Mouse (Mus musculus): Measurements from ENCODE around the gene Pbx2. TPM values are rescaled to one million over a fixed set of nuclear protein-coding genes. Genes with fewer than 3 reads are reported as not detected.

The Pbx2 gene
- polyA plus RNA-seq, 1 experiment from 2014 or later: 17.9 TPM

DNA sequence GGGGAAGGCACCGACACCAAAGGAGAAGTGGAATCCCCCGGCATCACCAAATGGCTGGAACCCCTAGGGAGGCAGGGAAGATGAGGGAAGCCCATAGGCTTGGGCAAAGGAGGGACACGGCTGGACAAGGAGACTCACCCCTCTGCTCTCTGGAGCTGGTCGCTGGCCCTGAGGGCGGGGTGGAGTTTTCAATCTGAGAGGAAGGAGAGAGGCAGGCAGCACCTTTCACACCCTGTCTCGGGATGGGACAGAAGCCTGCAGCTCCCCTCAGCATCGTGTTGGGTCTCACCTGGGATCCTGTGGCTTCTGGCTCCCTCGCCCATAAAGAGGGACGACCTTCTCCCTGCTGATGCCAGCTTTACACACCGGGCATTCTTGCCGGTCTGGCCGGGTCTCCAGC is 10.7 kb downstream of the Pbx2 start:
- WGBS: 90% methylated on average over 12 of the region's 12 CpGs
- Histone ChIP-seq H3K4me1 (replicated peaks; ENCODE audit: control insufficient read depth, insufficient read depth, low read length) (peaks cover 20% of the 10 kb centered on the region), H3K4me2 (ENCODE audit: low read depth, low read length, severe bottlenecking) (no peak overlapping the region), H3K27ac (ENCODE audit: low read depth, low read length) (no peak overlapping the region), H3K9me3 (ENCODE audit: control insufficient read depth, low read length) (no peaks in the 10 kb centered on the region), H3K27me3 (ENCODE audit: control insufficient read depth, insufficient read depth, low read length) (no peaks in the 10 kb centered on the region), H3K4me3 (ENCODE audit: low read depth, low read length) (no peak overlapping the region), H3K9ac (ENCODE audit: low read length) (no peak overlapping the region), H3K36me3 (ENCODE audit: control insufficient read depth, insufficient read depth, low read length) (peaks cover 4% of the 10 kb centered on the region; the same call in 1 of the 2 replicates)
- no peak for ATAC-seq (replicated peaks; ENCODE audit: low FRiP score)
- DNase-seq (ENCODE audit: low spot score): no peak

DNA sequence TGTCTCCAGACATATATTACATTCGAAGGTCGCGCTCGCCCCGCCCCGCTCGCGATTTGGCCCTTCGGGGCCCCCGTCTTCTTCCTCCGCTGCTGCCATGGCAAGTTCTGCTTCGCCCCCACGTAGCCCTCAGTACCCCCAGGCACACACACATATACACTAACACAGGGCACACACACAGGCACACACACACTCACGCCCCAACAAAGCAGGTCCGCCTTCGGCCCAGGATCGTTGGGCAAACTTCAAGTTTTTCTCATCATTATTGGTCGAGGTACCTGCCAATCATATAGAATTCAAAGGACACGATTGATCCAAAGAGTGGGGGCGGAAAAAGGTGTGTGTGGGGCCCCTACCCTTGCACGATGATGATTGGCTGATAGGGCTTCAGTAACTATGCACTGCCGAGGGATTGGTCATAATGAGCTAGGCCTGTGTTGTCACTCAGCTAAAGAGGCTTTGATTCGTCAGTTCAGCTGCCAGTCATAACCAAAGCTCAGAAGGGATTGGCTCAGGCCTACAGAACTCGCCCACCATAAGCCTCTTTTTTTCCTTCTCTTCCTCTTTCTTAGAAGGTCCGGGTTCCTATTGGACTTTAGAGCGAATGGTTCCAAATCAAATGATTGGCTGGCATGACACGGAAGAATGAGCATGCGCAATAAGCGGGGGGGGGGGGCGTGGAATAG is 12.5 kb downstream of the Pbx2 start, which contains the start of gene Rnf5:
Gene Rnf5, minus strand, starts transcription at position 316 of the 686 bp plus-strand sequence.
- Histone ChIP-seq H3K27ac (ENCODE audit: low read depth, low read length) (peak within 1 kb of the TSS; percentile 87), H3K4me2 (ENCODE audit: low read depth, low read length, severe bottlenecking) (peak within 1 kb of the TSS; percentile 97), H3K4me1 (replicated peaks; ENCODE audit: control insufficient read depth, insufficient read depth, low read length) (peaks cover 23% of the 10 kb centered on the region), H3K4me3 (ENCODE audit: low read depth, low read length) (peak within 1 kb of the TSS; percentile 98), H3K27me3 (ENCODE audit: control insufficient read depth, insufficient read depth, low read length) (no peaks in the 10 kb centered on the region), H3K9ac (ENCODE audit: low read length) (peak within 1 kb of the TSS; percentile 94), H3K36me3 (ENCODE audit: control insufficient read depth, insufficient read depth, low read length) (peaks cover 4% of the 10 kb centered on the region; the same call in 1 of the 2 replicates), H3K9me3 (ENCODE audit: control insufficient read depth, low read length) (no peaks in the 10 kb centered on the region)
- WGBS: under 1% methylated on average over 30 of the region's 30 CpGs
- DNase-seq (ENCODE audit: low spot score) (no peak), ATAC-seq (replicated peaks; ENCODE audit: low FRiP score) (peak; percentile 96)

DNA sequence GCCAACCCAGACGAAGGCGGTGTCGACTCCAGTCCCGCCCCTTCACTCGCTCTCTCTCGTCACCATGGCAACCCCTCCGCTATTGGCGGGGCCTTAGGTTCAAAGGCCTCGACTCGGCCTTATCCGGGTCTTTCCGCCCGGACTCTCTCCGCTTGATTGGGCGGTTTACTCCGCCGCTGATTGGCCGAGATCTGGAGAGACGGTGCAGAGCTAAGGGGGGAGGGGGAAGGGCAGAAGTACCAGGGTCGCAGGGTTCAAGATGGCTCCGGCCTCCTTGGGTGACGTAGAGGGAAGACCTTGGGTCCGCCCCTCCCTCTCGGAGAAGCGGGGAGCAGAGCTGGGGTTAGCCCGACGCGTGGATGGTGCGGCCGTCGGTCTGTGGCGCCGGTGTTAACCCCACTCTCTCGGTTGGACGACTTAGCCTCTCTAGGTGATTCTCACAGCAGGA is 13.0 kb downstream of the Pbx2 start, which contains the start of gene Agpat1:
Gene Agpat1, plus strand, starts transcription at position 202 of the 448 bp plus-strand sequence.
- no peaks in the 10 kb centered on the region for H3K27me3 ChIP-seq (ENCODE audit: control insufficient read depth, insufficient read depth, low read length)
- H3K9ac ChIP-seq (ENCODE audit: low read length): peak within 1 kb of the TSS; percentile 94
- no peaks in the 10 kb centered on the region for H3K9me3 ChIP-seq (ENCODE audit: control insufficient read depth, low read length)
- peak within 1 kb of the TSS; percentile 87 for H3K27ac ChIP-seq (ENCODE audit: low read depth, low read length)
- H3K4me3 ChIP-seq (ENCODE audit: low read depth, low read length): peak within 1 kb of the TSS; percentile 98
- DNase-seq (ENCODE audit: low spot score) (peak; percentile 99), ATAC-seq (replicated peaks; ENCODE audit: low FRiP score) (peak; percentile 87)
- H3K4me1 ChIP-seq (replicated peaks; ENCODE audit: control insufficient read depth, insufficient read depth, low read length): peaks cover 23% of the 10 kb centered on the region
- H3K36me3 ChIP-seq (ENCODE audit: control insufficient read depth, insufficient read depth, low read length): peaks cover 4% of the 10 kb centered on the region; the same call in 1 of the 2 replicates
- 0% methylated on average over 32 of the region's 35 CpGs for WGBS
- peak within 1 kb of the TSS; percentile 97 for H3K4me2 ChIP-seq (ENCODE audit: low read depth, low read length, severe bottlenecking)

DNA sequence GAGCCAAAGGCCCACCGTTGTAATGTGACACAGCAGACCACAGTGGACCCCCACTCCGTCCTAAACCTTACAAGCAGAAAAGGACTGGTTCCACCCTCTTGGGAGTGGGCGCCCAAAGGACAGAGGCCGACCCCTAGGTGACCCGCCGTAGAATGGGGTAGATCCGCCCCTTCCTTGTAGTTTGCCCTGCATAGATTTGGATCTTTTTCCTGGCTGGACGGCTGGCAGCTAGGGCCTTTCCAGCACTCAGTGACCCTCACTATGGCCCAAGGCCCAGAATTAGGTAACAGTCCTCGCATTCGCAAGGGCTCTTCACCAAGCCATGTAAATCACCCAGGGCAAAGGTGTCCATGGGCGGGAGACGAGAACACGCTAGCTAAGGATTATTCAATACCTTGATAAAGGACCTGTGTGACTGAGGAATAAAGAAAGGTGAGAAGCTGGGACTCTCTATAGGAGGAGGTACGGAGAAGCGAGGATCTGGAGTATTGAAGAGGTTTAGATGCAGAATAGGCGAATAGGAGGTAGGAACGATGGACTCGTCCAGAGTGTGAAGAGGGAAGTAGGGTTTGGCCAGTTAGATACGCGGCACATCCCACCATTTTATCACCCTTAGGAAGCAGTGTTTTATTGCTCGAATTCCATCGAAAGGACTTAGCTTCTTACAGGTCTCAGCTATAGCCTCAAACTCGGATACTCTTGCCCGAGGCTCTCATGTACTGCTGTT is 13.6 kb downstream of the Pbx2 start:
- DNase-seq (ENCODE audit: low spot score): no peak
- H3K4me3 ChIP-seq (ENCODE audit: low read depth, low read length): peak overlapping the region; percentile 98
- H3K9ac ChIP-seq (ENCODE audit: low read length): peak overlapping the region; percentile 94
- peaks cover 23% of the 10 kb centered on the region for H3K4me1 ChIP-seq (replicated peaks; ENCODE audit: control insufficient read depth, insufficient read depth, low read length)
- H3K27me3 ChIP-seq (ENCODE audit: control insufficient read depth, insufficient read depth, low read length): no peaks in the 10 kb centered on the region
- H3K4me2 ChIP-seq (ENCODE audit: low read depth, low read length, severe bottlenecking): peak overlapping the region; percentile 97
- peak overlapping the region; percentile 87 for H3K27ac ChIP-seq (ENCODE audit: low read depth, low read length)
- WGBS: 19% methylated on average over 24 of the region's 24 CpGs
- H3K36me3 ChIP-seq (ENCODE audit: control insufficient read depth, insufficient read depth, low read length): peaks cover 4% of the 10 kb centered on the region; the same call in 1 of the 2 replicates
- ATAC-seq (replicated peaks; ENCODE audit: low FRiP score): no peak
- H3K9me3 ChIP-seq (ENCODE audit: control insufficient read depth, low read length): no peaks in the 10 kb centered on the region

DNA sequence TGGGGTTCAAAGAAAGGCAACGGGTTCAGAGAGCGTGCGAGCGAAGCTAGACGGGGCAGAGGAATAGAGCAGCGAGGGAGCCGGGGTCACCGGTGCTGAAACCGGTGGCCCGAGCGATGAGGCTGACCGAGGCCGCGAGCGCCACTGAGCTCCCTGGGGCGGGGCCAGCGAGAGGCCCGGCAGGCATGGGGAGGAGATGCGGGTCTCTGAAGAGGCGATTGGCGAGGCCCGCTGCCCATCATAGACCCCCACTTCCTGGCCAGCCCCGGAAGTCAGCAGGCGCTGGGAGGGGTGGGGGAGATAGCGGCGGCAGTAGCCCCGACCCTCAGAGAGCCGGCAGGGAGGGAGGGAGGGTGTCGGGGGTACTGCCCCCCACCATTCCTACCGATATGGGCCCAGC is 14.5 kb downstream of the Pbx2 start:
- ATAC-seq (replicated peaks; ENCODE audit: low FRiP score) (peak; percentile 60), DNase-seq (ENCODE audit: low spot score) (peak; percentile 97)
- peak overlapping the region; percentile 98 for H3K4me3 ChIP-seq (ENCODE audit: low read depth, low read length)
- peaks cover under 1% of the 10 kb centered on the region; the same call in 1 of the 2 replicates for H3K36me3 ChIP-seq (ENCODE audit: control insufficient read depth, insufficient read depth, low read length)
- H3K4me1 ChIP-seq (replicated peaks; ENCODE audit: control insufficient read depth, insufficient read depth, low read length): peaks cover 23% of the 10 kb centered on the region
- no peaks in the 10 kb centered on the region for H3K9me3 ChIP-seq (ENCODE audit: control insufficient read depth, low read length)
- no peaks in the 10 kb centered on the region for H3K27me3 ChIP-seq (ENCODE audit: control insufficient read depth, insufficient read depth, low read length)
- H3K27ac ChIP-seq (ENCODE audit: low read depth, low read length): peak overlapping the region; percentile 87
- WGBS: 0% methylated on average over 26 of the region's 30 CpGs
- H3K4me2 ChIP-seq (ENCODE audit: low read depth, low read length, severe bottlenecking): peak overlapping the region; percentile 97
- peak overlapping the region; percentile 94 for H3K9ac ChIP-seq (ENCODE audit: low read length)

DNA sequence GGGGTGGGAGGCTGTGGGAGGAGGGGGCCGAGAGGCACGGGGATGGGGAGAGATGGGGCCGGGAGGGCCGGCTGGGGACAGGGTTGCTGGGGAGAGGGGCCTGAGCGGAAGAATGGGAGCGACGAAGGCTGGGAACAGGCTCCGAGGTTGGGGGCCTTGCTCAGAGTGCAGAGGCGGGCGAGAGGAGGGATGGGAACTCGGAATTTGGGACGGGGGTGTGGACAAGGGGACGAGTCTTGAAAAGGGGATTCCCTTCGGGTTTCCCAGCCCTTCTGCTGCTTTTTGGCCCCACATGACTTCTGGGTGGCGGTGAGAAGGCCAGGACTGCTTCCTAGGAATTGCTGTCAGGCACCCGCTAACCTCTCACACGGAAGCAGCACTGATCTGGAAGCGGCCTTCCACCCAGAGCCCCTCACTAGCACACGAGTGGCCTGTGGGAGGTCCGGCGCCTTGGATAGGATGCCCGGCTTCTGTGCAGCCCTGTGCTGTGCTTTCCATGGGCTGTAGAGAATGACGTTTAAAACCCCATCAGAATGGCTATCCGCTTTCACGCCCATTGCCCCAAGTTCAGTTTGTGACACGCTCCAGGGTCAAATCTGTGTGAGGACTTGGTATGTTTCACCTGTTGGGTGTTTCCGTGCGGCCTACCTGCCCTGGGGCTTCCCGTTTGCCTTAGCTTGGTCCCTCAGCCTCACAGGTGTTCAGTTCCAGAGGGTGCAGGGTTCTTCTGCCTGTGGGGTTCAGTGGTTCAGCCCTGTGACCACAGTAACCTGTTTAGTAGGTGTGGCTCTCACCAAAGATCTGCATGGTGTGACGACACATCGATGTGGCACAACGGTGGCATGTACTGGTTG is 15.3 kb downstream of the Pbx2 start:
- peak overlapping the region; percentile 75 for H3K27ac ChIP-seq (ENCODE audit: low read depth, low read length)
- no peaks in the 10 kb centered on the region for H3K27me3 ChIP-seq (ENCODE audit: control insufficient read depth, insufficient read depth, low read length)
- H3K9me3 ChIP-seq (ENCODE audit: control insufficient read depth, low read length): no peaks in the 10 kb centered on the region
- peaks cover 6% of the 10 kb centered on the region; the same call in 1 of the 2 replicates for H3K36me3 ChIP-seq (ENCODE audit: control insufficient read depth, insufficient read depth, low read length)
- H3K4me1 ChIP-seq (replicated peaks; ENCODE audit: control insufficient read depth, insufficient read depth, low read length): peaks cover 23% of the 10 kb centered on the region
- DNase-seq (ENCODE audit: low spot score) (no peak), ATAC-seq (replicated peaks; ENCODE audit: low FRiP score) (no peak)
- H3K4me3 ChIP-seq (ENCODE audit: low read depth, low read length): peak overlapping the region; percentile 98
- peak overlapping the region; percentile 97 for H3K4me2 ChIP-seq (ENCODE audit: low read depth, low read length, severe bottlenecking)
- peak overlapping the region; percentile 94 for H3K9ac ChIP-seq (ENCODE audit: low read length)
- WGBS: 18% methylated on average over 32 of the region's 32 CpGs

DNA sequence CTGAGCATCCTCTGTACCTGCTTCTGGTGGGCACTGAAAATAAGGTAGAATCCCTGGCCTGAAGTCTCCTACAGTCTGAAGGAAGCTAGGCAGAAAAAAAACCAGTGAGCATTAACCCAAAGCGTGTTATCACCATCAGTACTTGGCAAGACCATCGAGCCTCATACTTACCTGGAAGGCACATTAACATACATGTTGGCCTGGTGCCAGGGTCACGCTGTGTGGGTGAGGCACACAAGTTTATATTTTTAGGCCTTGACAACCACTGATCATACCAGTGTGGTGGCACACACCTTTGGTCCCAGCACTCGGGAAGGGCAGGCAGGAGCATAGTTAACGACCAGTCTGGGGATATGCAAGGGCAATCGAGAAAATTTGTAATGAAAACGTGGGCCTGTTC is 16.9 kb downstream of the Pbx2 start:
- Histone ChIP-seq H3K4me3 (ENCODE audit: low read depth, low read length) (no peak overlapping the region), H3K4me1 (replicated peaks; ENCODE audit: control insufficient read depth, insufficient read depth, low read length) (peaks cover 17% of the 10 kb centered on the region)
- 91% methylated on average over 7 of the region's 7 CpGs for WGBS

DNA sequence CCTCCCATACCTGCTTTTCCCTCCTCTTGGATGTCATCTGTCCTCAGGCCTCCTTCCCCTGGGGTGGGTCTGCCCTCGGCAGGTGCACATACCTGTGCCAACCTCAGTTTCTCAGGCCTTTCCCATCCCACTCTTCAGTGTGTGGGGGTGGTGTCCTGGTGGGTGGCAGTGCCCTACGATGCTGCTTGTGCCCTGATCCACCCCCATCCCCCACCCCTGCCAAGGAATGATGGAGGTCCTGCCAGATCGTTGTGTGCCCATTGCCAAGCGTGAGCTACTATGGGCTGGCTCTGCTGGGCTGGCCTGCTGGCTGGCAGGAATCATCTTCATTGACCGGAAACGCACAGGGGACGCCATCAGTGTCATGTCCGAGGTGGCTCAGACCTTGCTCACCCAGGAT is 20.0 kb downstream of the Pbx2 start:
- H3K4me3 ChIP-seq (ENCODE audit: low read depth, low read length): no peak overlapping the region
- DNase-seq (ENCODE audit: low spot score): no peak
- H3K9me3 ChIP-seq (ENCODE audit: control insufficient read depth, low read length): no peaks in the 10 kb centered on the region
- peaks cover 14% of the 10 kb centered on the region; the same call in 1 of the 2 replicates for H3K36me3 ChIP-seq (ENCODE audit: control insufficient read depth, insufficient read depth, low read length)
- 90% methylated on average over 8 of the region's 8 CpGs for WGBS
- no peak for ATAC-seq (replicated peaks; ENCODE audit: low FRiP score)
- no peak overlapping the region for H3K27ac ChIP-seq (ENCODE audit: low read depth, low read length)
- H3K9ac ChIP-seq (ENCODE audit: low read length): no peak overlapping the region
- H3K4me2 ChIP-seq (ENCODE audit: low read depth, low read length, severe bottlenecking): no peak overlapping the region
- H3K27me3 ChIP-seq (ENCODE audit: control insufficient read depth, insufficient read depth, low read length): no peaks in the 10 kb centered on the region
- peaks cover 8% of the 10 kb centered on the region; the same call in 1 of the 2 replicates for H3K4me1 ChIP-seq (replicated peaks; ENCODE audit: control insufficient read depth, insufficient read depth, low read length)

More for the DNA sequence above, 16.9 kb downstream of the Pbx2 start:
- H3K9ac ChIP-seq (ENCODE audit: low read length): no peak overlapping the region
- no peaks in the 10 kb centered on the region for H3K27me3 ChIP-seq (ENCODE audit: control insufficient read depth, insufficient read depth, low read length)
- H3K36me3 ChIP-seq (ENCODE audit: control insufficient read depth, insufficient read depth, low read length): peaks cover 10% of the 10 kb centered on the region; the same call in 1 of the 2 replicates
- H3K4me2 ChIP-seq (ENCODE audit: low read depth, low read length, severe bottlenecking): no peak overlapping the region
- H3K9me3 ChIP-seq (ENCODE audit: control insufficient read depth, low read length): no peaks in the 10 kb centered on the region
- H3K27ac ChIP-seq (ENCODE audit: low read depth, low read length): no peak overlapping the region; the same call in 1 of the 2 replicates
- ATAC-seq (replicated peaks; ENCODE audit: low FRiP score) (no peak), DNase-seq (ENCODE audit: low spot score) (no peak)

Data from forebrain, embryonic 11.5 days (tissue).